In the genomic region with DNA sequence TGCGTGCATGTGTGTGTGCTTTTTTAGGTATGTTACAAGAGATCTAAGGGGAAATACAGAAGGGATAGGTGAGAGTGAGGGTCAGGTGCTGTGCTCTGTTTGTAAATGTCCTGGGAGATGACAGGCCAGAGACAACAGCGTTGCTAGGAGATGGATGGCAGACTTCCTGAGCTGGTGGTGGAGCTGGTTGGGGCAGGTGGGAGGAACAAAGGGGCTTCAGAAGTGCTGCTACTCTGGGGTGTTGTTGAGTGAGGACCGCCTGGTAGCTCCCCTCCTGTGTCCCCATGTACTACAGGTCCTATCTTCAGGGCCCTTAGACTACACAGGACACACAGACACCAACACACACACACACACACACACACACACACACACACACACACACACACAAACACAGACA, we compare ENCODE assay signal across 15 mouse cellular contexts. TPM values are rescaled to one million over a fixed set of nuclear protein-coding genes. Genes with fewer than 3 reads are reported as not detected.
DNase-seq lines count a peak whose midpoint lies in the region; ATAC-seq and TF ChIP-seq lines count a peak whose summit lies in the region.
"Had no signal": no experiment of that assay in that cellular context is flagged by ENCODE, and none has a peak within 500 bp of the region (broad histone marks: within the 10 kb centered on the region; RNA-seq: fewer than 3 reads in every experiment).

No protein-coding gene starts in this region.

- no peaks in the 10 kb centered on the region for H3K27me3 ChIP-seq in hindbrain, embryonic 10.5 days (ENCODE audit: insufficient read depth, poor library complexity, severe bottlenecking)
- H3K27me3 ChIP-seq in hindbrain, postnatal 0 days (ENCODE audit: insufficient read depth, low read length): no peaks in the 10 kb centered on the region
- no peaks in the 10 kb centered on the region for H3K27me3 ChIP-seq in stomach, embryonic 14.5 days (ENCODE audit: control insufficient read depth, insufficient read depth, low read length)
- H3K27me3 ChIP-seq in stomach, postnatal 0 days (ENCODE audit: control insufficient read depth, insufficient read depth, low read length): no peaks in the 10 kb centered on the region
- no peaks in the 10 kb centered on the region for H3K27me3 ChIP-seq in thymus, adult 2 months (ENCODE audit: control insufficient read depth, insufficient read depth, low read length)
- H3K27me3 ChIP-seq: embryonic facial prominence, embryonic 15.5 days; forebrain, embryonic 13.5 days; liver, embryonic 12.5 days had no signal

- WGBS in hindbrain, embryonic 10.5 days: 52% methylated on average over 3 of the region's 3 CpGs
- 43% methylated on average over 3 of the region's 3 CpGs for WGBS in hindbrain, postnatal 0 days
- 38% methylated on average over 3 of the region's 3 CpGs for WGBS in stomach, embryonic 14.5 days
- WGBS in stomach, postnatal 0 days: 46% methylated on average over 3 of the region's 3 CpGs
- 34% methylated on average over 3 of the region's 3 CpGs for WGBS in thymus, adult 2 months

- DNase-seq in hindbrain, embryonic 10.5 days (ENCODE audit: low spot score): no peak
- no peak for DNase-seq in hindbrain, postnatal 0 days (ENCODE audit: low spot score)
- no peak for DNase-seq in stomach, postnatal 0 days (ENCODE audit: low spot score)
- DNase-seq in thymus, adult 2 months: peak; percentile 71
- DNase-seq in urinary bladder, postnatal 14 days (ENCODE audit: low spot score): no peak
- DNase-seq in right cerebral cortex, adult 18-20 months: no peak
- DNase-seq: adrenal gland, postnatal 10 days; cerebellum, adult 2 months; heart, adult 11 months had no signal

- peak overlapping the region; percentile 69; the same call in 1 of the 2 replicates for H3K27ac ChIP-seq in hindbrain, embryonic 10.5 days
- no peak overlapping the region for H3K27ac ChIP-seq in hindbrain, postnatal 0 days
- peak overlapping the region; percentile 59; the same call in 1 of the 2 replicates for H3K27ac ChIP-seq in stomach, embryonic 14.5 days (ENCODE audit: low read length)
- no peak overlapping the region for H3K27ac ChIP-seq in stomach, postnatal 0 days (replicated peaks)
- peak overlapping the region; percentile 82 for H3K27ac ChIP-seq in thymus, adult 2 months (ENCODE audit: control insufficient read depth, insufficient read depth, low read length)
- H3K27ac ChIP-seq: embryonic facial prominence, embryonic 15.5 days; forebrain, embryonic 13.5 days; liver, embryonic 12.5 days had no signal

- H3K4me3 ChIP-seq in hindbrain, embryonic 10.5 days: no peak overlapping the region
- no peak overlapping the region for H3K4me3 ChIP-seq in hindbrain, postnatal 0 days (ENCODE audit: low read length)
- H3K4me3 ChIP-seq in stomach, embryonic 14.5 days (ENCODE audit: low read depth, low read length): no peak overlapping the region
- H3K4me3 ChIP-seq in stomach, postnatal 0 days (ENCODE audit: low read depth, low read length): no peak overlapping the region
- no peak overlapping the region for H3K4me3 ChIP-seq in thymus, adult 2 months (ENCODE audit: control insufficient read depth, insufficient read depth, low read length)
- H3K4me3 ChIP-seq: embryonic facial prominence, embryonic 15.5 days; forebrain, embryonic 13.5 days; limb, embryonic 10.5 days; liver, embryonic 12.5 days had no signal

- H3K9me3 ChIP-seq in hindbrain, embryonic 10.5 days: no peaks in the 10 kb centered on the region
- H3K9me3 ChIP-seq in hindbrain, postnatal 0 days (ENCODE audit: low read length): no peaks in the 10 kb centered on the region
- no peaks in the 10 kb centered on the region for H3K9me3 ChIP-seq in stomach, embryonic 14.5 days (ENCODE audit: control insufficient read depth, low read depth, low read length)
- no peaks in the 10 kb centered on the region for H3K9me3 ChIP-seq in stomach, postnatal 0 days (ENCODE audit: control insufficient read depth, low read length)
- H3K9me3 ChIP-seq: embryonic facial prominence, embryonic 15.5 days; forebrain, embryonic 13.5 days; limb, embryonic 10.5 days; liver, embryonic 12.5 days had no signal

- no peak for ATAC-seq in hindbrain, postnatal 0 days
- no peak for ATAC-seq in stomach, embryonic 14.5 days (ENCODE audit: insufficient number of reproducible peaks, insufficient read depth, low FRiP score, low read depth)
- no peak for ATAC-seq in stomach, postnatal 0 days (ENCODE audit: low FRiP score, low TSS enrichment)
- no peak for ATAC-seq in granulocyte monocyte progenitor cell, adult 5-6 weeks (replicated peaks; ENCODE audit: poor library complexity, severe bottlenecking)
- ATAC-seq: forebrain, embryonic 13.5 days; liver, embryonic 12.5 days had no signal

- no peak for TF ChIP-seq EP300 in stomach, postnatal 0 days (optimal IDR thresholded peaks at IDR 0.05)

- TF ChIP-seq CTCF in hindbrain, postnatal 0 days (IDR thresholded peaks at IDR 0.05; ENCODE audit: low read depth): no peak
- TF ChIP-seq CTCF in stomach, postnatal 0 days (IDR thresholded peaks at IDR 0.05; ENCODE audit: low read depth): no peak
- no peak for TF ChIP-seq CTCF in thymus, adult 2 months (IDR thresholded peaks at IDR 0.05; ENCODE audit: borderline replicate concordance, control insufficient read depth, extremely low read depth, insufficient read depth, low read length, poor library complexity)

- no peak for TF ChIP-seq POLR2A in thymus, adult 2 months (IDR thresholded peaks at IDR 0.05; ENCODE audit: control insufficient read depth, extremely low read depth, insufficient read depth, low read length, poor library complexity)

- H3K9ac ChIP-seq in hindbrain, postnatal 0 days (replicated peaks; ENCODE audit: low read length): no peak overlapping the region
- H3K9ac ChIP-seq in stomach, embryonic 14.5 days (replicated peaks; ENCODE audit: low read depth, low read length): no peak overlapping the region
- H3K9ac ChIP-seq in stomach, postnatal 0 days (ENCODE audit: low read length): no peak overlapping the region
- H3K9ac ChIP-seq: embryonic facial prominence, embryonic 15.5 days; liver, embryonic 12.5 days had no signal

- H3K36me3 ChIP-seq in hindbrain, embryonic 10.5 days: peaks cover 77% of the 10 kb centered on the region
- H3K36me3 ChIP-seq in hindbrain, postnatal 0 days (ENCODE audit: insufficient read depth, low read length): peaks cover 38% of the 10 kb centered on the region; the same call in 1 of the 2 replicates
- peaks cover 47% of the 10 kb centered on the region for H3K36me3 ChIP-seq in stomach, embryonic 14.5 days (ENCODE audit: control insufficient read depth, insufficient read depth, low read length)
- peaks cover 6% of the 10 kb centered on the region; the same call in 1 of the 2 replicates for H3K36me3 ChIP-seq in stomach, postnatal 0 days (ENCODE audit: control insufficient read depth, insufficient read depth, low read length)
- H3K36me3 ChIP-seq in thymus, adult 2 months (ENCODE audit: control insufficient read depth, insufficient read depth, low read length): peaks cover 7% of the 10 kb centered on the region

- peaks cover 22% of the 10 kb centered on the region for H3K4me1 ChIP-seq in hindbrain, embryonic 10.5 days (replicated peaks)
- H3K4me1 ChIP-seq in hindbrain, postnatal 0 days (ENCODE audit: insufficient read depth, low read length): no peaks in the 10 kb centered on the region
- peaks cover 10% of the 10 kb centered on the region for H3K4me1 ChIP-seq in stomach, embryonic 14.5 days (ENCODE audit: control insufficient read depth, insufficient read depth, low read length)
- H3K4me1 ChIP-seq in stomach, postnatal 0 days (replicated peaks; ENCODE audit: control insufficient read depth, insufficient read depth): 0 out of 2 replicates have a peak, but pooled peaks cover 4% of the 10 kb centered on the region
- H3K4me1 ChIP-seq in thymus, adult 2 months (replicated peaks; ENCODE audit: control insufficient read depth, insufficient read depth, low read length): peaks cover 32% of the 10 kb centered on the region
- H3K4me1 ChIP-seq: forebrain, embryonic 13.5 days; limb, embryonic 10.5 days had no signal

- H3K4me2 ChIP-seq in hindbrain, postnatal 0 days (ENCODE audit: low read depth, low read length): no peak overlapping the region
- H3K4me2 ChIP-seq in stomach, embryonic 14.5 days (replicated peaks; ENCODE audit: low read depth, low read length): no peak overlapping the region
- no peak overlapping the region for H3K4me2 ChIP-seq in stomach, postnatal 0 days (replicated peaks; ENCODE audit: low read depth)
- H3K4me2 ChIP-seq: embryonic facial prominence, embryonic 15.5 days; forebrain, embryonic 13.5 days; liver, embryonic 12.5 days had no signal

RNA-seq across cellular contexts. Expression of a gene that starts 28.3 kb away (rescaled TPM):
- polyA plus RNA-seq in hindbrain, embryonic 10.5 days (2016; fragmentation: Nextera tagmentation; extraction: Ambion mirVana): 0.97 and 1.1 TPM in 2 replicates
- 4.0 and 5.4 TPM in 2 replicates for total RNA-seq in hindbrain, postnatal 0 days (2014; rRNA removed)
- polyA plus RNA-seq in hindbrain, postnatal 0 days (2015; fragmentation: Nextera tagmentation; extraction: Ambion mirVana): 1.7 and 2.0 TPM in 2 replicates
- polyA plus RNA-seq in stomach, embryonic 14.5 days (2014; fragmentation: Nextera tagmentation; extraction: Ambion mirVana): 4.2 and 6.1 TPM in 2 replicates
- 11.4 and 11.9 TPM in 2 replicates for polyA plus RNA-seq in stomach, postnatal 0 days (2015; fragmentation: Nextera tagmentation; extraction: Ambion mirVana)
- polyA plus RNA-seq in thymus, adult 2 months (2012; rRNA removed): 7.4 and 8.1 TPM in 2 replicates
- total RNA-seq in granulocyte monocyte progenitor cell, adult 5-6 weeks (2014; fragmentation: Nextera tagmentation): 0.41 TPM in 1 of 2 replicates, not detected in the other
- 2.8 TPM in 2 replicates for total RNA-seq in granulocyte monocyte progenitor cell, adult 5-6 weeks (2017)

RNA-seq across cellular contexts. Expression of a gene that starts 28.6 kb away (rescaled TPM):
- polyA plus RNA-seq in hindbrain, embryonic 10.5 days (2016; fragmentation: Nextera tagmentation; extraction: Ambion mirVana): 54.8 and 56.2 TPM in 2 replicates
- 72.4 and 113 TPM in 2 replicates for total RNA-seq in hindbrain, postnatal 0 days (2014; rRNA removed)
- polyA plus RNA-seq in hindbrain, postnatal 0 days (2015; fragmentation: Nextera tagmentation; extraction: Ambion mirVana): 26.6 and 31.6 TPM in 2 replicates
- polyA plus RNA-seq in stomach, embryonic 14.5 days (2014; fragmentation: Nextera tagmentation; extraction: Ambion mirVana): 51.2 and 64.3 TPM in 2 replicates
- 21.2 and 22.3 TPM in 2 replicates for polyA plus RNA-seq in stomach, postnatal 0 days (2015; fragmentation: Nextera tagmentation; extraction: Ambion mirVana)
- 225 and 303 TPM in 2 replicates for polyA plus RNA-seq in thymus, adult 2 months (2012; rRNA removed)
- 19.7 and 30.2 TPM in 2 replicates for total RNA-seq in granulocyte monocyte progenitor cell, adult 5-6 weeks (2014; fragmentation: Nextera tagmentation)
- 2.6 and 6.4 TPM in 2 replicates for total RNA-seq in granulocyte monocyte progenitor cell, adult 5-6 weeks (2017)

RNA-seq across cellular contexts. Expression of a gene that starts 46.6 kb away (rescaled TPM):
- 24.2 and 25.3 TPM in 2 replicates for polyA plus RNA-seq in hindbrain, embryonic 10.5 days (2016; fragmentation: Nextera tagmentation; extraction: Ambion mirVana)
- total RNA-seq in hindbrain, postnatal 0 days (2014; rRNA removed): 24.3 and 28.8 TPM in 2 replicates
- polyA plus RNA-seq in hindbrain, postnatal 0 days (2015; fragmentation: Nextera tagmentation; extraction: Ambion mirVana): 15.2 and 15.7 TPM in 2 replicates
- 16.6 and 17.4 TPM in 2 replicates for polyA plus RNA-seq in stomach, embryonic 14.5 days (2014; fragmentation: Nextera tagmentation; extraction: Ambion mirVana)
- 8.8 and 9.4 TPM in 2 replicates for polyA plus RNA-seq in stomach, postnatal 0 days (2015; fragmentation: Nextera tagmentation; extraction: Ambion mirVana)
- polyA plus RNA-seq in thymus, adult 2 months (2012; rRNA removed): 65.2 and 71.4 TPM in 2 replicates
- 15.3 and 20.4 TPM in 2 replicates for total RNA-seq in granulocyte monocyte progenitor cell, adult 5-6 weeks (2014; fragmentation: Nextera tagmentation)
- total RNA-seq in granulocyte monocyte progenitor cell, adult 5-6 weeks (2017): 9.2 and 13.0 TPM in 2 replicates

Comparison
In these comparisons a context has a peak if more than half of its experiments do, and no peak if none do; other contexts are left out.
1. H3K27ac ChIP-seq: peak in hindbrain, embryonic 10.5 days (single experiment), stomach, embryonic 14.5 days (single experiment) and thymus, adult 2 months (single experiment); none in hindbrain, postnatal 0 days (single experiment) and stomach, postnatal 0 days (single experiment).